Mouse (Mus musculus) thymus, adult 2 months (tissue): ENCODE results near the gene Igsf3.

Experiments
- CTCF ChIP-seq: fragments of 200-500 bp; IDR thresholded peaks from 2 replicates; pipeline ENCODE4 v1.5.1; 2012; ENCODE audit warnings: mild to moderate bottlenecking, control low read depth, low read length, moderate library complexity, borderline replicate concordance; ENCODE audit not compliant: control insufficient read depth, poor library complexity, insufficient read depth; ENCODE audit errors: extremely low read depth
- POLR2A ChIP-seq: fragments of 200-500 bp; IDR thresholded peaks from 2 replicates; pipeline ENCODE4 v1.6.1; 2012; ENCODE audit warnings: mild to moderate bottlenecking, low read length, control low read depth, moderate library complexity; ENCODE audit not compliant: control insufficient read depth, poor library complexity, insufficient read depth; ENCODE audit errors: extremely low read depth

DNA sequence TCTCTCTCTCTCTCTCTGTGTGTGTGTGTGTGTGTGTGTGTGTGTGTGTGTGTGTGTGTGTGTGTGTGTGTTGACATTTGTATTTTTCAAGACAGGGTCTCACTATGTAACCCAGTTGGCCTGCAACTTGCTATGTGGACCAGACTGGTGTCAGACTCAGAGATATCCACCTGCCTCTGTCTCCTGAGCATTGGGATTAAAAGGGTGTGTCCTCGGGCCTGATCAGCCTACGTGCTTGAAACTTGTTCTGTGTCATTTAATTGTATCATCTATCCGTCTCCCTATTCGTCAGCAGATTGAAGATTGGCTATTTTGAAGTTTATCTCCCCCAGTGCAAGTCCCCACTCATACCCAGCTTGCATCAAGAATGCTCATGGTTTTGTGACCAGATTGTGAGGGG, 14.5 kb upstream of the Igsf3 start:
- TF ChIP-seq POLR2A: no peak
- no peak for TF ChIP-seq CTCF
